Mouse (Mus musculus) liver, embryonic 12.5 days (tissue): ENCODE results near the gene Abhd11. TPM values are rescaled to one million over a fixed set of nuclear protein-coding genes. Genes with fewer than 3 reads are reported as not detected.

Source experiments
- ATAC-seq: fragments of 200-750 bp; cut with Nextera tagmentation; 2 replicates; pipeline ENCODE4 v1.8.0; 2017; ENCODE audit warnings: moderate number of reproducible peaks, mild to moderate bottlenecking, moderate library complexity
- H3K27ac ChIP-seq: fragments of 300-500 bp; sonication (generic); 2 replicates; pipeline ENCODE4 v1.5.1; 2016; ENCODE audit warnings: mild to moderate bottlenecking
- H3K27me3 ChIP-seq: fragments of 300-500 bp; sonication (generic); replicated peaks from 2 replicates; pipeline ENCODE4 v1.6.1; 2016; ENCODE audit warnings: mild to moderate bottlenecking, moderate library complexity
- H3K36me3 ChIP-seq: fragments of 300-500 bp; sonication (generic); 2 replicates; pipeline ENCODE4 v1.6.1; 2016; ENCODE audit warnings: mild to moderate bottlenecking, moderate library complexity
- H3K4me1 ChIP-seq: fragments of 300-500 bp; sonication (generic); 2 replicates; pipeline ENCODE4 v1.6.1; 2016
- H3K4me2 ChIP-seq: fragments of 300-500 bp; sonication (generic); 2 replicates; pipeline ENCODE4 v1.6.1; 2016; ENCODE audit warnings: mild to moderate bottlenecking, moderate library complexity
- H3K4me3 ChIP-seq: fragments of 300-500 bp; sonication (generic); 2 replicates; pipeline ENCODE4 v1.5.1; 2016; ENCODE audit warnings: mild to moderate bottlenecking, moderate library complexity
- H3K9ac ChIP-seq: fragments of 300-500 bp; sonication (generic); 2 replicates; pipeline ENCODE4 v1.6.1; 2016; ENCODE audit warnings: mild to moderate bottlenecking, moderate library complexity
- H3K9me3 ChIP-seq: fragments of 300-500 bp; sonication (generic); replicated peaks from 2 replicates; pipeline ENCODE4 v1.6.1; 2016; ENCODE audit warnings: mild to moderate bottlenecking, moderate library complexity
- WGBS: fragments of 180-500 bp; shearing (Covaris S2); methylation state at CpG from one replicate; pipeline ENCODE4 v1.1.7; 2016; ENCODE audit not compliant: insufficient replicate concordance; 5-methylcytosine and 5-hydroxymethylcytosine counted together
- polyA plus RNA-seq: library from polyadenylated mRNA; unstranded; fragments of >200 nt; fragmentation: Nextera tagmentation; extraction: Ambion mirVana; gene quantifications from 2 replicates; pipeline ENCODE4 v1.2.1, GENCODE M21; 2016

Gene Abhd11
- polyA plus RNA-seq, 1 experiment from 2014 or later = 45.3 TPM

DNA sequence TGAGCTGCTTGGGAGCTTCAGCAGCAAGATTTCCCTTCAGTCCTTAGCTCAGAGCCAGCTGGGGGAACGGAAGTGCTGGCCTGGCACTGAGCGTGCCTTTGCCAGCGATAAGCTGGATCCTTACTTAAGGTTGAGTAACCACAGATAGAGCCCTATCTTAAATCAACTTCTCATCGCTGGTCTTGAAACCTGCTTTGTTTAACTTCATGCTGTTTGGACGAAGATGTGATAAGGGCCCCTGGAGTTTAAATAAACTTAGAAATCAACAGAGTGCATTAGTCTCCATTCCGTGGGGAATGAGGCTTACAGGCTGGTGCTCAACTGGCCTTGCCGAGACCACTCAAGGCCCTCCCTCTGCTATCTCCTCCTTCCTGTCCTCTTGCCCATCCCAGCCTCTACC lies 34.7 kb upstream of the Abhd11 start:
- Histone ChIP-seq H3K9me3 (no peaks in the 10 kb centered on the region), H3K4me2 (peak overlapping the region; percentile 56), H3K4me3 (no peak overlapping the region; the same call in 1 of the 2 replicates), H3K27me3 (0 out of 2 replicates have a peak, but pooled peaks cover 4% of the 10 kb centered on the region), H3K27ac (peak overlapping the region; percentile 59), H3K36me3 (no peaks in the 10 kb centered on the region), H3K9ac (peak overlapping the region; percentile 27; the same call in 1 of the 2 replicates), H3K4me1 (peaks cover 52% of the 10 kb centered on the region)
- 7% methylated on average over 7 of the region's 7 CpGs for WGBS
- ATAC-seq = peak; percentile 76; the same call in 1 of the 2 replicates

DNA sequence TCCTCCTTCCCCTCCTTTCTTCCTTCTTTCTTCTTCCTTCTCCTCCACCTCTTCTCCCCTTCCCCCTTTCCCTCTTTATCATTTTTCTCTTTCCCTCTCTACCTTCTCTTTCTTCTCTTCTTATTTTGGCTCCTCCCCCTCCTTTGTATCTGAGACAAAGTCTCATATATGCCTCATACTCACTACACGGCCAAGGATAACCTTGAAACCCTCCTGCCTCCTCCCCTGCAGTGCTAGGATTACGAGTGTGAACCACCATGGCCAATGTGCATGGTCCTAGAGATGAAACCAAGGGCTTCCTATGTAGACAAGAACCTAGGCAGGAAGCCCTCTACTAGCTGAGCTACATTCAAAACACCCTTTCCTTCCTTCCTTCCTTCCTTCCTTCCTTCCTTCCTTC lies 34.0 kb upstream of the Abhd11 start:
- 19% methylated on average over 2 of the region's 2 CpGs for WGBS

GRCm38 (mm10) chr5:134976164-134976563 lies 32.8 kb upstream of the Abhd11 start:
- H3K4me3 ChIP-seq = no peak overlapping the region
- 0 out of 2 replicates have a peak overlapping the region, but pooled peaks have one; percentile 1 for H3K9ac ChIP-seq
- H3K36me3 ChIP-seq = no peaks in the 10 kb centered on the region
- H3K9me3 ChIP-seq = no peaks in the 10 kb centered on the region
- WGBS = 31% methylated on average over 2 of the region's 2 CpGs
- peaks cover 63% of the 10 kb centered on the region for H3K4me1 ChIP-seq
- H3K27ac ChIP-seq = no peak overlapping the region
- peak overlapping the region; percentile 9; the same call in 1 of the 2 replicates for H3K4me2 ChIP-seq
- H3K27me3 ChIP-seq = no peaks in the 10 kb centered on the region
- ATAC-seq = peak; percentile 58

More for the DNA sequence above, 34.0 kb upstream of the Abhd11 start:
- no peak for ATAC-seq
- Histone ChIP-seq H3K9me3 (no peaks in the 10 kb centered on the region), H3K36me3 (no peaks in the 10 kb centered on the region), H3K4me2 (peak overlapping the region; percentile 56), H3K4me3 (no peak overlapping the region), H3K27ac (peak overlapping the region; percentile 59), H3K4me1 (peaks cover 52% of the 10 kb centered on the region), H3K27me3 (no peaks in the 10 kb centered on the region), H3K9ac (0 out of 2 replicates have a peak overlapping the region, but pooled peaks have one; percentile 27)

- WGBS = 41% methylated on average over 14 of the region's 14 CpGs
- no peak for ATAC-seq
- Histone ChIP-seq H3K27me3 (no peaks in the 10 kb centered on the region), H3K4me3 (no peak overlapping the region), H3K9ac (no peak overlapping the region), H3K36me3 (no peaks in the 10 kb centered on the region), H3K4me2 (0 out of 2 replicates have a peak overlapping the region, but pooled peaks have one; percentile 9), H3K4me1 (peaks cover 63% of the 10 kb centered on the region), H3K27ac (no peak overlapping the region), H3K9me3 (no peaks in the 10 kb centered on the region)
Observed at GRCm38 (mm10) chr5:134976577-134977250, 32.2 kb upstream of the Abhd11 start.

- ATAC-seq = no peak
- Histone ChIP-seq H3K27me3 (no peaks in the 10 kb centered on the region), H3K4me1 (peaks cover 60% of the 10 kb centered on the region), H3K4me3 (no peak overlapping the region), H3K27ac (no peak overlapping the region), H3K9me3 (no peaks in the 10 kb centered on the region), H3K36me3 (no peaks in the 10 kb centered on the region), H3K9ac (no peak overlapping the region), H3K4me2 (no peak overlapping the region)
- 26% methylated on average over 4 of the region's 4 CpGs for whole genome bisulfite sequencing
Observed at GRCm38 (mm10) chr5:134977837-134978236, 31.1 kb upstream of the Abhd11 start.

DNA sequence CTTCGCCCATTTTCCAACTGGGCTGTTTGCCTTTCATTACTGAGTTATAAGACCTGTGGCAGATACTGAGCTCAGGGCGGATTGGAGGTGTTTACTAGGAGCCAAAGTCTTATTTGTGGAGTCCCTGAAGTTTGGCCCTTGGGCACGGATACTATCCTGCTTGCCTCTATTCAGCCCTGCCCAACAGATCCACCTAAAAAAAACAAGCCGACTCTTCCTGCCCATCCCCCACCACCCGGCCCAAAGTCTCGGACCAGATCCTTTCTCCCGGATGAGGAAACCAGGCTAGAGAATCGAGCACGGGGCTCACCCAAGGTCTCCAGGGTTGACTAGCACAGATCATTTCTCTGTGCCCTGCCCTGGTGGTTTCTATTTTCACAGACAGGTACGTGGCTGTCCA lies 27.8 kb upstream of the Abhd11 start:
- no peak overlapping the region for H3K27ac ChIP-seq
- no peak overlapping the region for H3K4me2 ChIP-seq
- H3K27me3 ChIP-seq = peaks cover 29% of the 10 kb centered on the region
- peaks cover 37% of the 10 kb centered on the region for H3K4me1 ChIP-seq
- no peak for ATAC-seq
- no peak overlapping the region for H3K4me3 ChIP-seq
- 34% methylated on average over 10 of the region's 10 CpGs for WGBS
- H3K9me3 ChIP-seq = no peaks in the 10 kb centered on the region
- H3K9ac ChIP-seq = no peak overlapping the region
- H3K36me3 ChIP-seq = no peaks in the 10 kb centered on the region

DNA sequence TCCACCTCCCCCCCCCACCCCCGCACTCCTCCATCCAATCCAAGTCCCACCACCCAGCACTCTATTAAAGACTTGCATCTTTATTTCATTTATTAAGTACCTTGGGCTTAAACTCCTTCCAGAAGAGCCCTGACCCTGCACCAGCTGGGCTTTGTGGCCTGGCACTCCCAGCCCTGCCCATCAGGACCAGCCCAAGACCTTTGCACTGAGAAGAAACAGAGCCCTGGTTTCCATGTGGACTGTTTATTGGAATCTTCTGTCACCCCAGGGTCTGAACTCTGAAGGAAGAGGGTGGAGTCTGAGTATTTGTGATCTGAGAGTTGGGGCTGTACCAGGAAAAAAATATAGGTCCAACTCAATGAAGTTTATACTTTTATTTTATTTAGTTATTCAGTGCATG lies 25.8 kb upstream of the Abhd11 start:
- Histone ChIP-seq H3K4me2 (no peak overlapping the region), H3K36me3 (no peaks in the 10 kb centered on the region), H3K27me3 (peaks cover 49% of the 10 kb centered on the region), H3K9ac (no peak overlapping the region), H3K9me3 (no peaks in the 10 kb centered on the region), H3K4me3 (no peak overlapping the region), H3K4me1 (peaks cover 31% of the 10 kb centered on the region), H3K27ac (no peak overlapping the region)
- 79% methylated on average over 1 of the region's 1 CpGs for WGBS
- ATAC-seq = no peak

DNA sequence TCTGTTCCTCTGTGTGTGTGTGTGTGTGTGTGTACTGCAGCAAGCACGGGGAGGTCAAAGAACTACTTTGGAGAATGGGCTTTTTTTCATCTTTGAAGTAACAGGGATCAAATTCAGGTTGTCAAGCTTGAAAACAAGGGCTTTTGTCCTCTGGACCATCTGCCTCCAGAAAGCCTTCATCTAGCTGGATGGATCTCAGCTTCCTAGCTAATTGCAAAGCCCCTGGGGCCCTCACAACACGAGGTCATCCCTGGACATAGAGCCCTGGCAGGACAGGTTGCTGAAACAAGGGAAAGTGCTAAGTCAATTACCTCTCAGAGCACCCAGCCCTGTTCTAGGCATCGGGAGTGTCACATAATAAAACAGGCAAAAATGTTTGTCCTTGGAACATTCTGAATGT lies 25.2 kb upstream of the Abhd11 start:
- Histone ChIP-seq H3K27me3 (peaks cover 55% of the 10 kb centered on the region), H3K27ac (no peak overlapping the region), H3K4me1 (peaks cover 30% of the 10 kb centered on the region), H3K4me2 (no peak overlapping the region), H3K4me3 (no peak overlapping the region), H3K36me3 (no peaks in the 10 kb centered on the region), H3K9me3 (no peaks in the 10 kb centered on the region), H3K9ac (no peak overlapping the region)
- no peak for ATAC-seq
- 47% methylated on average over 3 of the region's 3 CpGs for WGBS

GRCm38 (mm10) chr5:134985633-134986297 lies 23.2 kb upstream of the Abhd11 start, which contains the start of gene Cldn3:
Cldn3 (plus strand) TSS chr5:134986214.
- H3K9me3 ChIP-seq = no peaks in the 10 kb centered on the region
- H3K27ac ChIP-seq = no peak within 1 kb of the TSS
- no peak within 1 kb of the TSS for H3K9ac ChIP-seq
- ATAC-seq = peak; percentile 31; the same call in 1 of the 2 replicates
- peak within 1 kb of the TSS; percentile 28 for H3K4me3 ChIP-seq
- peaks cover 22% of the 10 kb centered on the region for H3K4me1 ChIP-seq
- WGBS = 3% methylated on average over 25 of the region's 25 CpGs
- peaks cover 75% of the 10 kb centered on the region for H3K27me3 ChIP-seq
- no peaks in the 10 kb centered on the region for H3K36me3 ChIP-seq
- peak within 1 kb of the TSS; percentile 51 for H3K4me2 ChIP-seq

DNA sequence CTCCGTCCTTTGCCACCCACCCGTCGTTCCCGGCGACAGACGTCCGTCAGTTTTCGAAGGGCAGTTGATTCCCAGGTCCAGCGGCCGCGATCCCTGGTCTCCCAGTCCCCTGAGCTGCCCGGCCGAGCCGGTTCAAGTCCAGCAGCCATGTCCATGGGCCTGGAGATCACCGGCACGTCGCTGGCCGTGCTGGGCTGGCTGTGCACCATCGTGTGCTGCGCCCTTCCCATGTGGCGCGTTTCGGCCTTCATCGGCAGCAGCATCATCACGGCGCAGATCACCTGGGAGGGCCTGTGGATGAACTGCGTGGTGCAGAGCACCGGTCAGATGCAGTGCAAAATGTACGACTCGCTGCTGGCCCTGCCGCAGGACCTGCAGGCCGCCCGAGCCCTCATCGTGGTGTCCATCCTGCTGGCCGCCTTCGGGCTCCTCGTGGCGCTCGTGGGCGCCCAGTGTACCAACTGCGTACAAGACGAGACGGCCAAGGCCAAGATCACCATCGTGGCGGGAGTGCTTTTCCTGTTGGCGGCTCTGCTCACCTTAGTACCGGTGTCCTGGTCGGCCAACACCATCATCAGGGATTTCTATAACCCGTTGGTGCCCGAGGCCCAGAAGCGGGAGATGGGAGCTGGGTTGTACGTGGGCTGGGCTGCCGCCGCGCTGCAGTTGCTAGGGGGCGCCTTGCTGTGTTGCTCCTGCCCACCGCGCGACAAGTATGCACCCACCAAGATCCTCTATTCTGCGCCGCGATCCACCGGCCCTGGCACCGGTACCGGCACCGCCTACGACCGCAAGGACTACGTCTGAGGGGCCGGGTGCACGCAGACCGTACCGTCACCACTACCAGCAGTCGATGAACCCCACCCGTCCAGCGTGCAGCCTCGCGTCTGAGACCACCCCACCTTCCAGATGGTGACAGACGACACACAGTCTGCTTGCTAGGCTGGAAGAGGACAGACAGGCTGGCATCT lies 22.4 kb upstream of the Abhd11 start:
- Histone ChIP-seq H3K27ac (no peak overlapping the region), H3K36me3 (no peaks in the 10 kb centered on the region), H3K4me3 (peak overlapping the region; percentile 28), H3K4me2 (peak overlapping the region; percentile 51), H3K27me3 (peaks cover 80% of the 10 kb centered on the region), H3K4me1 (peaks cover 19% of the 10 kb centered on the region), H3K9me3 (no peaks in the 10 kb centered on the region), H3K9ac (no peak overlapping the region)
- 6% methylated on average over 79 of the region's 79 CpGs for WGBS
- ATAC-seq = no peak

- Histone ChIP-seq H3K9ac (no peak overlapping the region), H3K4me2 (no peak overlapping the region)
- WGBS = 43% methylated on average over 11 of the region's 11 CpGs
Observed at GRCm38 (mm10) chr5:134989166-134989565, 19.8 kb upstream of the Abhd11 start.

More at GRCm38 (mm10) chr5:134989166-134989565, 19.8 kb upstream of the Abhd11 start:
- Histone ChIP-seq H3K36me3 (no peaks in the 10 kb centered on the region), H3K9me3 (no peaks in the 10 kb centered on the region), H3K27me3 (peaks cover 71% of the 10 kb centered on the region), H3K4me3 (no peak overlapping the region), H3K4me1 (peaks cover 19% of the 10 kb centered on the region), H3K27ac (no peak overlapping the region)
- no peak for ATAC-seq
